Mouse (Mus musculus) heart, adult 2 months (tissue): ENCODE results near the gene Kank2.

Experiments used
- CTCF ChIP-seq: fragments of 200-600 bp; IDR thresholded peaks from 2 replicates; pipeline ENCODE4 v1.8.1; 2022; ENCODE audit warnings: antibody characterized with exemption, mild to moderate bottlenecking, moderate library complexity
- EP300 ChIP-seq: fragments of 200-500 bp; IDR thresholded peaks from 2 replicates; pipeline ENCODE4 v1.6.1; 2011; ENCODE audit warnings: low read depth, low read length, control low read depth; ENCODE audit not compliant: insufficient read depth
- POLR2A ChIP-seq: fragments of 200-500 bp; IDR thresholded peaks from 2 replicates; pipeline ENCODE4 v1.6.1; 2011; ENCODE audit warnings: mild to moderate bottlenecking, low read depth, low read length, control low read depth; ENCODE audit not compliant: insufficient read depth

- no peak for TF ChIP-seq POLR2A
- no peak for TF ChIP-seq CTCF
- TF ChIP-seq EP300: no peak
These were observed 47.0 kb upstream of the Kank2 start for GRCm38 (mm10) chr9:21845381-21846080.
